Mouse (Mus musculus) telencephalon, adult 2 months (tissue): ENCODE results near the gene G6pc3.

Experiments used
- DNase-seq: peaks from one replicate; pipeline ENCODE4 v3.0.0-alpha.2; 2011; ENCODE audit warnings: low read depth, low spot score

G6pc3 gene

GRCm38 (mm10) chr11:102241874-102242273 is 52.5 kb downstream of the G6pc3 start:
- DNase-seq = no peak
